Mouse (Mus musculus): ENCODE data around the gene Ajuba. TPM values are rescaled to one million over a fixed set of nuclear protein-coding genes. Genes with fewer than 3 reads are reported as not detected.

Ajuba gene
- polyA plus RNA-seq, 1 experiment from 2014 or later = 43.6 TPM

DNA sequence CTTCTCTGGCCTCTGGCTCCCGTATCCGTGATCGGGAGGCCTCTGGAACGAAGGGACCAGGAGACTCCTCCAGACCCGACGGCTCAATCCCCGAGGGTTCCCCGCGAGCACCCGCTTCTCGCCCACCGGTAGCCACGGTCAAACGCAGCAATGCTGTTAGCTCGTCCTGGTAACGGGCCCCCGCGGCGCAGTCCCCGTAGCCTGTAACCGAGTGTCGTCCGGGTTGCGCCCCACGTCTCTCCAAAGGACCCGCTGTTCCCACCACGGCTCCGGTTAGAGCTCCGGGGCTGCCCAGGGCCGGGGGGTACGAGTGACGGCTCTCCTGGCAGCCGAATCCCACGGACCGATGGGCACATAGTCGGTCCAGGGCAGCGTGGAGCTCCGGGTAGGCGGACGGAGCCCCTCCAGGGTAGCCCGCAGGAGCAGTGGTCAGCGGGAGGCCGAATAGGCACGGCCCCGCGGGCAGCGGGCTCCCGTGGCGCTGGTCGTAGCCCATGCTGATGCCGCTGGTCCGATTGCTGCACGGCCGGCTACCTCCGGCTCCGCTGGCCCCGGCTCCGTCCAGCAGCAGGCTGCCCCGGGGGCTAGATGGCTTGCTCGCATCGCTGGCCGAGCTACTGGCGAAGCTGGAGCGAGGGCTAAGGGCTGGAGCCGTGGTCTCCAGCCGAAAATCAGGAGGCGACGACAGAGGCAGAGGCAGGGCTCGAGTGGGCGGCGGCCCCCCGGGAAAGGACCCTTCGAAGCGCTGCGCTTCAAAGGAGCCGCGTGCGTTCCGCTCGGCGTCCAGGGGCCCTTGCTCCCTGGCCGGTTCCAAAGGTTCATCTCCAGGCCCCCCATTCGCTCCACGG lies 893 bp downstream of the Ajuba start:
- WGBS = under 1% methylated on average over 84 of the region's 84 CpGs
- peak overlapping the region; percentile 95 for H3K9ac ChIP-seq
- peaks cover 15% of the 10 kb centered on the region for H3K4me1 ChIP-seq (ENCODE audit: insufficient read depth)
- ATAC-seq (ENCODE audit: insufficient read depth) = 0 out of 2 replicates have a peak, but pooled peaks have one; percentile 0
- H3K4me2 ChIP-seq = peak overlapping the region; percentile 76
- peak overlapping the region; percentile 95 for H3K27ac ChIP-seq (ENCODE audit: low read depth)
- peak; percentile 54 for DNase-seq
- peaks cover 26% of the 10 kb centered on the region for H3K36me3 ChIP-seq (ENCODE audit: insufficient read depth)
- no peak for TF ChIP-seq CTCF (IDR thresholded peaks at IDR 0.05; ENCODE audit: low read depth)
- H3K27me3 ChIP-seq (ENCODE audit: insufficient read depth, low read length) = no peaks in the 10 kb centered on the region
- no peaks in the 10 kb centered on the region for H3K9me3 ChIP-seq (ENCODE audit: low read depth, low read length)
- peak overlapping the region; percentile 92 for H3K4me3 ChIP-seq (ENCODE audit: low read depth, low read length)

DNA sequence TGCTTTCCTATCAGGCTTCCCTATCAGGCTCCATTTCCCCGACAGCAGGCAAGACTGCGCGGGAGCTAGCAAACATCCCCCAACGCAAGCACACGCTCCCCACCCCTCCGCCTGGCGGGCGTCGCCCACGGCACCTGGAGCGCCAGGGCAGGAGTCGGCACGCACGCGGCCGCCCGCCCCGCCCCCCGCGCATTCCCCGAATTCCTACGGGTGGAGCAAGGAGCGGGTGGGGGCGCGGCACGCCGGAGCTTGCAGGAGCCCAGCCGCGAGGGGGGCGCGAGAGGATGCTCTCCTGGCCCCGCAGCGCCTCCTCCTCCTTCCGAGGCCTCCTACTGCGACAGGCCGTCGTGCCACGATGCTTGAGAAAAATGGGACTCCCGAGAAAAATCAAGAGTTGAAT lies 1.7 kb downstream of the Ajuba start:
- peaks cover 15% of the 10 kb centered on the region for H3K4me1 ChIP-seq (ENCODE audit: insufficient read depth)
- peak; percentile 25 for ATAC-seq (ENCODE audit: insufficient read depth)
- TF ChIP-seq CTCF (IDR thresholded peaks at IDR 0.05; ENCODE audit: low read depth) = no peak
- H3K27me3 ChIP-seq (ENCODE audit: insufficient read depth, low read length) = no peaks in the 10 kb centered on the region
- DNase-seq = peak; percentile 90
- H3K36me3 ChIP-seq (ENCODE audit: insufficient read depth) = peaks cover 34% of the 10 kb centered on the region
- peak overlapping the region; percentile 92 for H3K4me3 ChIP-seq (ENCODE audit: low read depth, low read length)
- H3K9me3 ChIP-seq (ENCODE audit: low read depth, low read length) = no peaks in the 10 kb centered on the region
- under 1% methylated on average over 39 of the region's 39 CpGs for WGBS
- H3K9ac ChIP-seq = peak overlapping the region; percentile 95
- H3K4me2 ChIP-seq = peak overlapping the region; percentile 76
- H3K27ac ChIP-seq (ENCODE audit: low read depth) = peak overlapping the region; percentile 95

DNA sequence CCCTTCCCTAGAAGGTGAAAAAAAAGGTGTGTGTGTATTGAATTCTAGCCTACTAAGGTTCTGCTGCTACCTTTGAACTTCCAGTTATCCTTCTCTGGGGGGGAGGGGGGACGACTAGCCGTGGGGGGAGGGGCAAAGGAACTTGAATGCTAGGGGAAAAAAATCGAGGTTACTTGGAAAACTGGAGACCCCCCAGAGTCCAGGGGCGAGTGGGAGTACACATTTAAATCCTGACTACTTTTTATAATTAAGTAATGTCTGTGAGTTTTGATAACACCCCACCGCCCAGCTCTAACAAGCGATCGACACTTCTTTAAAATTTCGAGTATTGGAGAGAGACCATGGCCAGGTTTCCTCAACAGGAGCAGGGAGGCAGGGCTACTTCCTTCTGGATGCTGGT lies 2.3 kb downstream of the Ajuba start:
- DNase-seq (no peak), ATAC-seq (ENCODE audit: insufficient read depth) (no peak)
- no peaks in the 10 kb centered on the region for H3K9me3 ChIP-seq (ENCODE audit: low read depth, low read length)
- H3K4me1 ChIP-seq (ENCODE audit: insufficient read depth) = peaks cover 15% of the 10 kb centered on the region
- peaks cover 39% of the 10 kb centered on the region for H3K36me3 ChIP-seq (ENCODE audit: insufficient read depth)
- H3K4me3 ChIP-seq (ENCODE audit: low read depth, low read length) = peak overlapping the region; percentile 92
- H3K27me3 ChIP-seq (ENCODE audit: insufficient read depth, low read length) = no peaks in the 10 kb centered on the region
- WGBS = 3% methylated on average over 8 of the region's 8 CpGs
- peak overlapping the region; percentile 95 for H3K9ac ChIP-seq
- peak overlapping the region; percentile 76 for H3K4me2 ChIP-seq
- peak overlapping the region; percentile 82; the same call in 1 of the 2 replicates for H3K27ac ChIP-seq (ENCODE audit: low read depth)
- TF ChIP-seq CTCF (IDR thresholded peaks at IDR 0.05; ENCODE audit: low read depth) = no peak

DNA sequence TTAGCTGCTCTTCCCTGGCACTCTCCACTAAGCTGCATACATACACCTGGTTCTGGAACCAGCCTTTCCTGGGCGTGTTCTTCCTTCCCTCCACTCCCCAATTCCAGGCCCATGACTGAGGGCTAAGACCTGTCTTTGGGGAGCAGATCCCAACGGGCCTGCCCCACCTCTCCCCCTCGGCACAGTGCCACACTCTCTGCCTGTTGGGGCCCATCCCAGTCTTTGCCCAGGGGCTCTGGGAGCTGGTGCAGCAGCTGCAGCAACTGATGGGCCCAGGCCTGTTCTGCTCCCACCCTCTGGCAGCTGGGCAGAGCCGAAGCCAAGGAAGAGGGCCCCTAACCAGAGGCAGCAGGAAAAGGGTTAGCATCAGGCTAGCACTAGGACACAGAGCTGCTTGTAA lies 3.1 kb downstream of the Ajuba start:
- Histone ChIP-seq H3K9ac (peak overlapping the region; percentile 95), H3K4me1 (ENCODE audit: insufficient read depth) (peaks cover 15% of the 10 kb centered on the region), H3K4me2 (peak overlapping the region; percentile 76), H3K36me3 (ENCODE audit: insufficient read depth) (peaks cover 47% of the 10 kb centered on the region), H3K4me3 (ENCODE audit: low read depth, low read length) (peak overlapping the region; percentile 92), H3K27ac (ENCODE audit: low read depth) (peak overlapping the region; percentile 82; the same call in 1 of the 2 replicates), H3K9me3 (ENCODE audit: low read depth, low read length) (no peaks in the 10 kb centered on the region), H3K27me3 (ENCODE audit: insufficient read depth, low read length) (no peaks in the 10 kb centered on the region)
- no peak for TF ChIP-seq CTCF (IDR thresholded peaks at IDR 0.05; ENCODE audit: low read depth)
- DNase-seq = peak; percentile 20
- WGBS = 14% methylated on average over 4 of the region's 4 CpGs
- ATAC-seq (ENCODE audit: insufficient read depth) = no peak

DNA sequence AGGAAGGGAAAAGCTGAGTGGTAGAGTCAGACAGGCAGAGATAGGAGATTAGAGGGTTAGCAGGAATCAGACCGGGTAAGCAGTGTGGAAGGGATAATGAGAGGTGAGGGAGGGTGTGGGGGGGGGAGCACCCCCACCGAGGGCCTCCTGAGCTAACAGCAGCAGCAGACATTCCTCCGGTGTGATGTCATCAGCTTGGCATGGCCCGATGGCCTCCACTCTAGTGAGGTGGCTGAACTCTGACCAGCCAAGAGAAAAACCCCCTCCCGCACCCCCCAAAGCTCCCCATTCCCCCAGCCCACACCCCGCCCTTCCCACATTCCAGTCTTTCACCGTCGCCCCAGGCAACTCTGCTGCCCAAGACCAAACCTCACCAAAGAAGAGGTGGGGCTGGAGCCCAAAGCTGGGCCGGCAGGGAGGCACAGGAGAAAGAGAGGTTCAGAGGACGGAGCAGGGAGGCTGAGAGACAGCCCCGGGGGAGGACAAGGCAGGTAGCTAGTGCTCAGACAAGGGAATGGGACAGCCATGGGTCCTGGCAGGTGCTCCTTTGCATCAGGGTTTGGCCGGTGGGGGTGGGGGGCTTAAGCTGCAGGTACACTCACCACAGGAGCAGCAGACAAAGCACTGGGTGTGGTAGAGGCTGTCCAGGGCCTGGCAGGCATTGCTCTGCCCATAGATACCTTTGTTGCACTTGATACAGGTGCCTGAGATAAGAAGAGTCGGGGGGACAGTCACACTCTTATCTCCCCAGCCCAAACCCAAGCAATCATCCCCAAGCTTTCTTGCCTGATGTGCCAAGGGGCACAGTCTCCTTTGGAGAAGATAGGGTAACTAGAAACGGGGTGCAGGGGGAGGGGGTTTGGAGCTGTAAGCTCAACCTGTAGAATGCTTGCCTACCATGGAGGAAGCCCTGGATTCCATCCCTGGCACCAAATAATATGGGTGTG lies 4.3 kb downstream of the Ajuba start:
- Histone ChIP-seq H3K9me3 (ENCODE audit: low read depth, low read length) (no peaks in the 10 kb centered on the region), H3K36me3 (ENCODE audit: insufficient read depth) (peaks cover 59% of the 10 kb centered on the region), H3K9ac (peak overlapping the region; percentile 95), H3K4me2 (peak overlapping the region; percentile 76), H3K27me3 (ENCODE audit: insufficient read depth, low read length) (no peaks in the 10 kb centered on the region), H3K4me1 (ENCODE audit: insufficient read depth) (peaks cover 15% of the 10 kb centered on the region), H3K4me3 (ENCODE audit: low read depth, low read length) (peak overlapping the region; percentile 92), H3K27ac (ENCODE audit: low read depth) (peak overlapping the region; percentile 82)
- DNase-seq (peak; percentile 83), ATAC-seq (ENCODE audit: insufficient read depth) (peak; percentile 23)
- WGBS = 16% methylated on average over 14 of the region's 14 CpGs
- no peak for TF ChIP-seq CTCF (IDR thresholded peaks at IDR 0.05; ENCODE audit: low read depth)

DNA sequence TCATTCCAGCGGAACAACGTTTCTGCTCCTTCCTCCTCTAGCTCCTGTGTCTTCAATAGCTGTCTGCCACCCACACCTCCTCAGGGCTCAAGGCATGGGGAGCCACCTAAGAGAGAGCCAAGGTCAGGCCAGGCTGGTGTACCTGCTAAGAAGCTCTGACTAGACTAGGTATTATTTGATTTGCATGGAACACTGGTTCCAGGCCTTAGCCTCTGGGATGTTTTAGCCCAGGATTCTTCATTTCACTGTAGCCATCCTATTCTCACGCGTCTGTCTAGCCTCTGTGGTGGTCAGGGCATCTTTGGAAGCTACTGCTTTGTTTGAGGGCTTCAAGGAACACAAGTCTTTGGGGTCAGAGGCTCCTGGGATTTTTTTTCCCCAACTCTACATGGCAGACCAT lies 5.2 kb downstream of the Ajuba start:
- 58% methylated on average over 4 of the region's 4 CpGs for WGBS
- 0 out of 2 replicates have a peak overlapping the region, but pooled peaks have one; percentile 92 for H3K4me3 ChIP-seq (ENCODE audit: low read depth, low read length)
- peak overlapping the region; percentile 71; the same call in 1 of the 2 replicates for H3K27ac ChIP-seq (ENCODE audit: low read depth)
- H3K9ac ChIP-seq = no peak overlapping the region
- peaks cover 15% of the 10 kb centered on the region for H3K4me1 ChIP-seq (ENCODE audit: insufficient read depth)
- ATAC-seq (ENCODE audit: insufficient read depth) = no peak
- TF ChIP-seq CTCF (IDR thresholded peaks at IDR 0.05; ENCODE audit: low read depth) = no peak
- DNase-seq = no peak
- no peaks in the 10 kb centered on the region for H3K27me3 ChIP-seq (ENCODE audit: insufficient read depth, low read length)
- peak overlapping the region; percentile 76 for H3K4me2 ChIP-seq
- no peaks in the 10 kb centered on the region for H3K9me3 ChIP-seq (ENCODE audit: low read depth, low read length)
- H3K36me3 ChIP-seq (ENCODE audit: insufficient read depth) = peaks cover 68% of the 10 kb centered on the region
